Mouse (Mus musculus) forebrain, embryonic 12.5 days (tissue): ENCODE measurements around the gene Cela2a. TPM values are rescaled to one million over a fixed set of nuclear protein-coding genes. Genes with fewer than 3 reads are reported as not detected.
A peak's percentile ranks its signal among the peaks of the same experiment; 100 is the strongest.

Experiments used
- ATAC-seq: fragments of 200-750 bp; cut with Nextera tagmentation; 2 replicates; pipeline ENCODE4 v1.8.0; 2017; ENCODE audit warnings: moderate TSS enrichment; ENCODE audit not compliant: low FRiP score
- H3K27ac ChIP-seq: fragments of 300-500 bp; sonication (generic); 2 replicates; pipeline ENCODE4 v1.5.1; 2016; ENCODE audit warnings: mild to moderate bottlenecking
- H3K27me3 ChIP-seq: fragments of 300-500 bp; sonication (generic); 2 replicates; pipeline ENCODE4 v1.6.1; 2016; ENCODE audit warnings: mild to moderate bottlenecking
- H3K36me3 ChIP-seq: fragments of 300-500 bp; sonication (generic); replicated peaks from 2 replicates; pipeline ENCODE4 v1.6.1; 2016; ENCODE audit warnings: mild to moderate bottlenecking
- H3K4me1 ChIP-seq: fragments of 300-500 bp; sonication (generic); 2 replicates; pipeline ENCODE4 v1.6.1; 2016
- H3K4me2 ChIP-seq: fragments of 300-500 bp; sonication (generic); 2 replicates; pipeline ENCODE4 v1.6.1; 2016; ENCODE audit warnings: mild to moderate bottlenecking, moderate library complexity
- H3K4me3 ChIP-seq: fragments of 300-500 bp; sonication (generic); replicated peaks from 2 replicates; pipeline ENCODE4 v1.5.1; 2016; ENCODE audit warnings: mild to moderate bottlenecking
- H3K9ac ChIP-seq: fragments of 300-500 bp; sonication (generic); 2 replicates; pipeline ENCODE4 v1.6.1; 2016; ENCODE audit warnings: mild to moderate bottlenecking
- H3K9me3 ChIP-seq: fragments of 300-500 bp; sonication (generic); 2 replicates; pipeline ENCODE4 v1.6.1; 2016
- WGBS: fragments of 180-500 bp; shearing (Covaris S2); methylation state at CpG from one replicate; pipeline ENCODE4 v1.1.7; 2016; 5-methylcytosine and 5-hydroxymethylcytosine counted together
- polyA plus RNA-seq: library from polyadenylated mRNA; unstranded; fragments of >200 nt; fragmentation: Nextera tagmentation; extraction: Ambion mirVana; gene quantifications from 2 replicates; pipeline ENCODE4 v1.2.1, GENCODE M21; 2016

The Cela2a gene
- polyA plus RNA-seq, 1 experiment from 2014 or later = not detected

DNA sequence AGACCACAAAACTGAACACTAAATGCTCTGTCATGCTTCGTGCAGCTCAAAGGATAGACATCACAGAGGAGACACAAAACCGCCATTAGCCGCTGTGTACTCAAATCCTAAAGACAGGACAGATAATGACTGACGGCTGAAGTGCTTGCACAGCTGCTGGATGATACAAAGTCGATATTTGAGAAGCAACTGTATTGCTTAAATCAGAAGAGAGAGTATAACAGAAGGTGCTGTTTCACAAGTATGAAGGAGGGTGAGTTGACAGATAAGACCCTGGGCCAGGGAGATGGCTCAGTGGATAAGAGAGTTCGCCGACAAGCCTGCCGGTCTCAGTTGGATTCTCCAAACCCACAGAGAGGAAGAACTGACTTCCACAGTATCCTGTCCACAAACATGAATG lies 54.1 kb downstream of the Cela2a start:
- no peak for ATAC-seq
- no peak overlapping the region for H3K27ac ChIP-seq
- H3K4me1 ChIP-seq = no peaks in the 10 kb centered on the region; the same call in 1 of the 2 replicates
- H3K4me3 ChIP-seq = no peak overlapping the region
- no peaks in the 10 kb centered on the region for H3K9me3 ChIP-seq
- H3K36me3 ChIP-seq = peaks cover 95% of the 10 kb centered on the region
- no peaks in the 10 kb centered on the region for H3K27me3 ChIP-seq
- H3K4me2 ChIP-seq = no peak overlapping the region
- no peak overlapping the region for H3K9ac ChIP-seq
- WGBS = 94% methylated on average over 8 of the region's 8 CpGs

DNA sequence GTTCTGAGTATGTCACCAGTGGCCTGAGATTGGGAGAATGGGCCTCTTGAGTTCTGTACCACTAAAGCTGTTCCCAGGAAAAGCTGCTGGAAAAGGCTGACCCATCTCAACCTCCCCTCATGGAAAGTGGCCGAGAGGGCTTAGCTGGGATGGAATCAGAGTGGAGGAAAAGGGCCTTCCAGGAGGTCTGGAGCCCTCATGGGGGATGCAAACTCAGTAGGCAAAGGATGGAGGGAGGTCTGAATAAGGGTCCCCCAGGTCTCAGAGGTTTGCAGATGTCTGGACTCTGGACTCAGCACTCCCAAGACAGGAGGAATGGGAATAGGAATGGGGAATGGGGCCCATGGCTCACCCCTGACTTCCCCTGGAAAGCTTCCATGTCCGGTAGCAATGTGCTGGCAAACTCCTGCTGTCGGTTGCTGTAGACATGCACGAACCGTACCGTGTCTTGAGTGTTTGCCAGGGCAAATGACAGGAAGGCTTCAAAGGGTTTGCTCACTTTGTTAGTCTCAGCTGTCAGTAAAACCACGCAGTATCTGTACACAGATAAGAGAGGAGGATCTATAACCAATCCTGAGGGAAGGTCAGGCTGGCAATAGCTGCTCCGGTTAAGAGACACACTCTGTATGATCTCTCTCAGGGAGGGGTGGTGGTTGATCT lies 56.3 kb downstream of the Cela2a start:
- Histone ChIP-seq H3K4me2 (no peak overlapping the region), H3K27ac (no peak overlapping the region), H3K9me3 (no peaks in the 10 kb centered on the region), H3K27me3 (no peaks in the 10 kb centered on the region), H3K9ac (no peak overlapping the region), H3K4me1 (no peaks in the 10 kb centered on the region; the same call in 1 of the 2 replicates), H3K4me3 (no peak overlapping the region), H3K36me3 (peaks cover 93% of the 10 kb centered on the region)
- ATAC-seq = no peak
- WGBS = 87% methylated on average over 8 of the region's 8 CpGs

GRCm38 (mm10) chr4:141767353-141768036 lies 58.5 kb downstream of the Cela2a start:
- H3K9ac ChIP-seq = no peak overlapping the region
- H3K4me1 ChIP-seq = no peaks in the 10 kb centered on the region; the same call in 1 of the 2 replicates
- WGBS = 80% methylated on average over 19 of the region's 19 CpGs
- peaks cover 93% of the 10 kb centered on the region for H3K36me3 ChIP-seq
- no peaks in the 10 kb centered on the region for H3K27me3 ChIP-seq
- no peak overlapping the region for H3K4me3 ChIP-seq
- no peak overlapping the region for H3K4me2 ChIP-seq
- H3K9me3 ChIP-seq = no peaks in the 10 kb centered on the region
- H3K27ac ChIP-seq = peak overlapping the region; percentile 70; the same call in 1 of the 2 replicates
- no peak for ATAC-seq

DNA sequence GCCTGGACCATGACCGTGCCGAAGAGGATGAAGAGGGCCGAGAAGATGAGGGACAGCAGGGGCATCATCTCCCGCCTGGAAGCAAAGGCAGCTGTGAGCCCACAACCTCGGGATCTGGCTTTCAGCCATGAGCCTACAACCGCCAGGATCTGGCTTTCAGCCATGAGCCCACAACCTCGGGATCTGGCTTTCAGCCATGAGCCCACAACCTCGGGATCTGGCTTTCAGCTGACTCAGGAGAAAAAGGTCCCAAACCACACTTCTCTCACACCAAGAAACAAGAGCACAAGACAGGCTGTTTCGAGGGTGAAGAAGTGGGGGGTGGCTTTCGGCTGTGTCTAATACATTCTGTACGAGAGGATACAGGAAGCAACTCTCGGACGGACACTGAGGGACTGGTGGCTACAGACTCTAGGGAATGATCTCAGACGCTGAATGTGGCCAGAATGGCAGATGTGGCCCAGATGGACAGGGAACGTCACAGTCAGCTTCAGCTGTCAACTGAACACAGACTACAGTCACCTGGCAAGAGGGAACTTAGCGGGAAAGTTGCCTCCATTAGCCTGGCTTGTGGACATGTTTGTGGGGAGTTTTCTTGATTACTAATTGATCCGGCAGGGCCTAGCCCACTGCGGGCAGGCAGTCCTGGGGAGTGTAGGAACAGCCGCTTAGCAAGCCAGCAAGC lies 59.1 kb downstream of the Cela2a start:
- H3K4me1 ChIP-seq = no peaks in the 10 kb centered on the region; the same call in 1 of the 2 replicates
- 80% methylated on average over 19 of the region's 19 CpGs for WGBS
- peak overlapping the region; percentile 70 for H3K27ac ChIP-seq
- no peak overlapping the region for H3K4me3 ChIP-seq
- peaks cover 94% of the 10 kb centered on the region for H3K36me3 ChIP-seq
- ATAC-seq = no peak
- H3K9ac ChIP-seq = no peak overlapping the region
- H3K27me3 ChIP-seq = no peaks in the 10 kb centered on the region
- H3K9me3 ChIP-seq = no peaks in the 10 kb centered on the region
- H3K4me2 ChIP-seq = no peak overlapping the region

DNA sequence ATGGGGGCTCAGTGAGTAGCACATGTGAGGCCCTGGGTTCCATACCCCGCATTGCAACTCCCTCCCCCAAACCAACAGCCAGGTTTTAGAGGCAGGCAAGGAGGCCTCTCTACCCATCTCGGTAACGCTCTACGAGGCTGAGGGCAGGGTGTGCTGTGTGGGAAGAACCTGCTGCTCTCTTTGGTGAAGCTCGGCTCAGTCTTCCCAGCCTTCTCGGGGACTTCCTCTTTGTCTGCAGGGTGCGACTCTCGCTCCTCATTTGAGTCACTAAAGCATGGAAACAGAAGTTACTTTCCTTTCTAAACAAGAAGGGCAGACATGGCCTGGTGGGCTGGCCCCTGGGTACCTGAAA lies 59.7 kb downstream of the Cela2a start:
- Histone ChIP-seq H3K36me3 (peaks cover 94% of the 10 kb centered on the region), H3K9ac (no peak overlapping the region), H3K4me2 (no peak overlapping the region), H3K27me3 (no peaks in the 10 kb centered on the region), H3K27ac (peak overlapping the region; percentile 70), H3K4me1 (no peaks in the 10 kb centered on the region; the same call in 1 of the 2 replicates), H3K9me3 (no peaks in the 10 kb centered on the region), H3K4me3 (no peak overlapping the region)
- no peak for ATAC-seq
- 93% methylated on average over 8 of the region's 8 CpGs for WGBS

GRCm38 (mm10) chr4:141765008-141765407 lies 61.0 kb downstream of the Cela2a start:
- H3K4me3 ChIP-seq = no peak overlapping the region
- no peak overlapping the region for H3K27ac ChIP-seq
- WGBS = 94% methylated on average over 3 of the region's 3 CpGs
- no peak overlapping the region for H3K4me2 ChIP-seq
- H3K9me3 ChIP-seq = no peaks in the 10 kb centered on the region
- no peaks in the 10 kb centered on the region for H3K27me3 ChIP-seq
- peaks cover 87% of the 10 kb centered on the region for H3K36me3 ChIP-seq
- no peaks in the 10 kb centered on the region; the same call in 1 of the 2 replicates for H3K4me1 ChIP-seq
- ATAC-seq = no peak
- H3K9ac ChIP-seq = no peak overlapping the region

Other genes with a start within 250 kb of the Cela2a start
- gene Fblim1, start 220.1 kb downstream of the Cela2a start, polyA plus RNA-seq = 17.3 and 19.8 TPM in 2 replicates
- 0.09 and 0.33 TPM in 2 replicates for gene Tmem82, start 207.5 kb downstream of the Cela2a start, polyA plus RNA-seq
- not detected in 2 replicates for gene Slc25a34, start 202.3 kb downstream of the Cela2a start, polyA plus RNA-seq
- 5.2 and 6.6 TPM in 2 replicates for gene Plekhm2, start 161.3 kb downstream of the Cela2a start, polyA plus RNA-seq
- 0.31 and 1.0 TPM in 2 replicates for gene Rsc1a1, start 140.6 kb downstream of the Cela2a start, polyA plus RNA-seq
- gene Ddi2, start 102.7 kb downstream of the Cela2a start, polyA plus RNA-seq = 22.8 and 25.3 TPM in 2 replicates
- not detected in 2 replicates for gene Agmat, start 79.5 kb downstream of the Cela2a start, polyA plus RNA-seq
- gene Dnajc16, start 35.2 kb downstream of the Cela2a start, polyA plus RNA-seq = 6.5 and 6.7 TPM in 2 replicates
- gene Casp9, start 32.5 kb downstream of the Cela2a start, polyA plus RNA-seq = 20.1 and 20.4 TPM in 2 replicates
- not detected in 2 replicates for gene Ctrc, start 20.2 kb upstream of the Cela2a start, polyA plus RNA-seq
- 75.3 and 90.6 TPM in 2 replicates for gene Efhd2, start 48.8 kb upstream of the Cela2a start, polyA plus RNA-seq
- gene Fhad1, start 188.9 kb upstream of the Cela2a start, polyA plus RNA-seq = 1.1 and 1.6 TPM in 2 replicates